Mouse (Mus musculus): ENCODE data around the gene Kremen2. TPM values are rescaled to one million over a fixed set of nuclear protein-coding genes. Genes with fewer than 3 reads are reported as not detected.

Kremen2 gene
- polyA plus RNA-seq (2021; fragmentation: Nextera tagmentation) = 0.60 and 0.85 TPM in 2 replicates
- long read RNA-seq, experiment 1, partial matches to known transcripts = 2 of 4 reads
- long read RNA-seq, experiment 1, other reads (novel, unspliced or antisense) = 2 of 4 reads
- long read RNA-seq, experiment 2, partial matches to known transcripts = 2 of 4 reads
- long read RNA-seq, experiment 2, other reads (novel, unspliced or antisense) = 2 of 4 reads

DNA sequence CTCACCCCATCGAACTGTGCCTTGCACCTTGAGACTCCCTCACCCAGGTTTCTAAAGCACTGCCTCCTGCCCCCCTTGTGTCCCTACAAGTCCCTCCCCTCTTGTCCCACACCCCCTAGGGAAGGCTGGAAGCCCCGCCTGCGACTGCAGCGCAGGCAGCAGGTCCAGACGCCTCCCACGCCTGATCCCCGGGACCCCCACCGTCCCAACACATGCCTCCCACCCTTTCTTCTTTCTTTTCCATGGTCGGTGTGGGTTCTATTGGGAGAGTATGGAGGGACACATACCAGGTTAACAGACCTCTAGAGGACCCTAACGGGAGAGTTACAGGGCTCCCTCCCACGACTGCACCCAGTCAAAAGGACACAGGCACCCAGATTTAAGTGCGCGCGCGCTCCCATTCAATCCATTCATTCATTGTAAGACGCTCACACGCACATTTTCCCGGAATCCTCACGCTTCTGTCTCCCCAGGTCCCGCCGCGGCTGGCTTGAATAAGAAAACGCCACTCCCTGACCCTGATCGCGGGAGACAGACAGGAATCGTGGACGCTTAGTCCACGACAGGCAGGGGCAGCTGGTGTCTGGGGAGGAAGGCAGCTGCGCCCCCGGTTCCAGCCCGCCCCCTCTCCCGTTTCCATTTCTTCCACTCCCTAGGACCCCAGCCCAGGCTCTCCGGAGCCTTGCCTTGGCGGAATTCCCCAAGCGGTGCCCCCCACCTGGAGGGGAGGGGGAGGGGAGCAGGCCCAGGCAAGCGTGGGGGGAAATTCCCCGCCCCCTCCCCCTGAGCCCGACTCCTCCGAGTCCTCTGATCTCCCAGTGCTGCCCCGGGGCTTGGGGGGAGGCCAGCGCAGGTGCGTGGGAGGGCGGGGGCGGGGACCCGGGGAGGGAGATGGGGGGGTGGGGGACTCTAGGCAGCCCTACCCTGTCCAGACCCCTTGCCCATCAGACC lies at the start of gene Kremen2:
Kremen2 (minus strand) TSS at position 533 of the 951 bp plus-strand sequence.

DNA sequence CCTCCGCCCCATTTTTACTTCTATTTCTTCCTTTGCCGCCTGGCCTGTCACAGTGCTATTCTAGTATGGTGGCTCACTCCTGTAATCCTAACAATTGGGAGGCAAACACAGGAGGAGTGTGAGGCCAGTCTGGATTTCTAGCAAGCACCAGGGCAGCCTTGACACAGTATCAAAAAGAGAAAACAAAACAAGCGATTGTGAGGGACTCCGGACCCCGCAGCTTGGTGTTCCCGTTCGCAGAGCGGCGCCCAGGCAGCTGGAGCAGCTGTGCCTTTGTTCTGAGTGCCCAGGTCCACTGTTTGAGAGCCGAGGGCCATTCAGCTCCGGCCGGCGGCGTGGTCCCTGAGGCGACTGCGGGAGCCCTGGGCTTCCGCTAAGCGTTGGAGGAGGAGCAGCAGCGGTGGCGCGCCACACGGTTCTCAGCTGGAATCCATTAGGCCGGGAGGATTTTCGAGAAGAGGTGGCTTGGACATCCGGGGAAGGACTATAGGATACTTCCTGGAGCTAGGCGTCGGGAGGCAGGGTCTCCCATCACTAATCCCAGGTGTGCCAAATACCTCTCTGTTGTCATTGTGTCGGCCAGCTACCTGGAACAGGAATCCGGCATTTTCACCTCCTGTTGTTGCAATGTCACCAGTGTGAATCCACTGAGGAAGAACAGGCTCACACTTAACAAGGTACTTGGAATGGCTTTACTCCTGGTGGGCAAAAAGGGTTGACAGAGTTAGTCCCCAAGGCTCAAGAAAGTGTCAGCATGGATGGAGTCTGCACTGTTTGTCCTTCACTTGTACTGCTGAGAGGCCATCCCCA lies 44.8 kb upstream of the Kremen2 start, which contains the start of gene Srrm2:
Srrm2 (plus strand) TSS at position 264 of the 810 bp plus-strand sequence.

DNA sequence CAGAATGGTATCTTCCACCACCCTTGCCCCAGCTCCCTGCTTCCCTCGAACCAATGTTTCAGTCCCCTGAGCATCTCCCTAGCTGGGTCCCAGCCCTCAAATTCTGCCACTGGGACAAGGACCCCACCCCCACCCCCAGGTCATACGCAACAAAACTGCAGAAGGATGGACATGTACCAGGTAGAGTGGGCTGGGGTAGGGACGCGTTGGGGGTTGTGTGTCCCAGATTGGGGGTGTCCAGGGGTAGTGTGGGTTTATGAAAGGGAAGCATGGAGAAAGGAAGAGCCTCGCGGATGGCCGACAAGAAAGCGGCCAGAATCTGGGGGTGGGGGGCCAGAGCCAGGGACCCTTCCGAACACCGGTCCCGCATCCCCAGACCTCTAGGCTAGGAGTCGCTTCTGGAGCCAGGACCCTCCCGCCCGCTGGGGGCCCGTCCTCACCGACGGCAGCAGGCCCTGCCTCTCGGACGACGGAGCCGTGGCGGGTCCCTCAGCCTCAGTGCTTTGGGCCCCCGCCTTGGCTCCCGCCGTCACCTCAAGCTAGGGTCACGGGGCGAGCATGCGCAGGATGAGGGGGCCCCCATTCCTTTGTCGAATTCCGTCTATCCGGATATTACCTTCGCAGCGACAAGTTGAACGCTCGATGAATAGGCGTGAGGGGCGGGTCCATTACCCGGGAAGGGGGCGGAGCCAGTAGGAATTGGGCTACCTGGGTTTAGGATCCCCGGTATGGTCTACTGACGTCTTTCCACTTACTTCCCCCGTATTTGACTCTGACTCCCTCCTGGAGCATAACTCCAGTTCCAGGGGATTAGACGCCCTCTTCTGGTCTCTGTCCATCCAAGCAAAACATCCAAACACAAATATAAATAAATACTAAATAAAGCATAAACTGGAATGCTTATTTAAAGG lies 40.2 kb upstream of the Kremen2 start, which contains the start of gene Flywch2:
Flywch2 (minus strand) TSS at position 521 of the 911 bp plus-strand sequence.

DNA sequence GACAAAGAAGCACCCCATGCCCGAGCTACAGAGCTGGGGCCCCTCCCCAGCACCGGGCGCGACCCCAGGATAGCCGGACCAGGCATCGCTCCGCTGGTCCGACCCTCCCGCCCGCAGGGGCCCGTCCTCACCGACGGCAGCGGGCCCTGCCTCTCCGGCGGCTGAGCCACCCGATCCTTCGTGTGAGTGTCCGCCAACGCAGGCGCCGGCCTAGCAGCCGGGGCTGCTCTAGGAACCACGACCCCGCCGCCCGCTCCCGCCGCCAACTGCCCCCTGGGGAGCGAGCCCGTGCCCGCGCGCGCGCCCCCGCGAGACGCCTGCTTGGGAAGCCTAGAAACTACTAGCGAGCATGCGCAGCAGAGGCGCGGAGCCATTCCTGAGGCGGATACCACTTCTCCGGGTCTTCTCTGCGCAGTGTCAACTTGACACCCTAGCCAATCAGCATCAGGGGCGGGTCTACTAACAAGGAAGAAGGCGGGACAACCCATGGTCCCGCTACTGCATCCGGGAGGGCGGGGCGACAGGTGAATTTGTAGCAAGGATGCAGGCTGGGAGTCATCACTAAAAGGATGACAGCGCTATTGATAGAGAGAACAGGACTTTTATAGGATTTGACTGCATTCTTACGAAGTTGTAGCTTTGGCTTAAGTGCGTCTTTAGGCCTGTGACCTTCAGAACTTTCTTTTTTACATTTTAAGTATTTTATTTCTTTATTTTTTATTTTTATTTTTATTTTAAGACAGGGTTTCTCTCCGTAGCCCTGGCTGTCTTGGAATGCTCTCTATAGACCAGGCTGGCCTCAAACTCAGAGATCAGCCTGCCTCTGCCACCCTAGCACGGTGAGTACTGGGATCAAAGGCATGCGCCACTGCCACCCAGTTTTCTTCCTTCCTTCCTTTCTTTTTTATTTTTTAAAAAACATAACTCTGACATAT lies 25.9 kb upstream of the Kremen2 start, which contains the start of gene Flywch1:
Flywch1 (minus strand) TSS at position 319 of the 935 bp plus-strand sequence.

DNA sequence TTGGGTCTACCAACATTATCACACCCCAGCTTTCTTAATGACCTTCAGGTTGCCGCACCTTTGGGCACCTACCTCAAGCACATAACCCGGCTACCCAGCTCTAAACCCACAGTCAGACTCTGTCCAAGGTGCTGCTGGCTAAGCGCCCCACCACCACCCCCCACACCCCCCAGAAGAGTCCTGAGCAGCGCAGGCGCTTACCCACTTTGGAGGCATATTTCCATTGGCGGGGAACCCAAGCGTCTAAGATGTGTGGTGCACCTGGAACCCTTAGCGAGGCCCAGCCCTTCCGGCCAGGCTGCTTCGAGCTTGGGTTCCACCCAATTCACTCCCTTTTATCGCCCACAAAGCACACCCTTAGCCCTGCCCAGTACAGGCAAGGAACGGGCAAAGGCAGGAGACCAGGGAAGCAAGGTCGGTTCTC lies 5.0 kb downstream of the Kremen2 start, which contains the start of gene Paqr4:
Paqr4 (minus strand) TSS at position 270 of the 424 bp plus-strand sequence.

DNA sequence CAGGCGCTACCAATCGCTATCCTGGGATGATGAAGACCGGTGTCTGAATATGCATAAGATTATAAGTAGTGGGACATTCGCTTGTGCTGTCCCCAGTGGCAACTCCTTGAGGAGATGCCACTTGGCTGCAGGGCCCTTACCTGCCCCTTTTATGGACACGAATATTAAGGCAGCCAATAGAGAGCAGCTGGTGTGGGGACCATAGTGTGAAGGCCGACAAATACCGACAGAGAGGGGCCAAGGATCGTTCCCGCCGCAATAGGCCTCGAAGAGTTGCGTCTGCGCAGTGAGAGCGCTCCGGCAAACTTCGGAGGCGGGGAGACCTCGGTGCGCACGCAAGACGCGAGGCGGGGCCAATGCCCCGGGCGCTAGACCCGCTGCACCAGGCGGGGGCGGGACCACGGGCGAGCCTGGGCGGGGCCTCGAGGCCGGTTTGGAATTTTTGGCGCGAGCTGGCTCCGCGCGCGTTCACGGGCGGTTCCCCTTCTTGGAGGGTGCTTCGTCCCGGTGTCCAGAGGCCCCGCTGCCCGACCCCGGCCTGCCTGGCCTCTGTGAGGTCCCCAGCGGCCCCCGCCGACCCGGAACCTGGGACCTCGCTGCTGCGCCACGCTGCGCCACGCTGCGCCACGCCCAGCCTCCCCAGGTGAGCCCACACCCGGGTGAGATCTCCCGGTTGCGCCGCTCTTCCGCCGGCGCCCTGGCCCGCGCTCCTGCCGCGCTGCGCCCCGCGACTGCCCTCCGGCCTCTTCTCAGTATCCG lies 19.5 kb downstream of the Kremen2 start, which contains the start of gene Pkmyt1:
Pkmyt1 (plus strand) TSS at position 338 of the 759 bp plus-strand sequence.

DNA sequence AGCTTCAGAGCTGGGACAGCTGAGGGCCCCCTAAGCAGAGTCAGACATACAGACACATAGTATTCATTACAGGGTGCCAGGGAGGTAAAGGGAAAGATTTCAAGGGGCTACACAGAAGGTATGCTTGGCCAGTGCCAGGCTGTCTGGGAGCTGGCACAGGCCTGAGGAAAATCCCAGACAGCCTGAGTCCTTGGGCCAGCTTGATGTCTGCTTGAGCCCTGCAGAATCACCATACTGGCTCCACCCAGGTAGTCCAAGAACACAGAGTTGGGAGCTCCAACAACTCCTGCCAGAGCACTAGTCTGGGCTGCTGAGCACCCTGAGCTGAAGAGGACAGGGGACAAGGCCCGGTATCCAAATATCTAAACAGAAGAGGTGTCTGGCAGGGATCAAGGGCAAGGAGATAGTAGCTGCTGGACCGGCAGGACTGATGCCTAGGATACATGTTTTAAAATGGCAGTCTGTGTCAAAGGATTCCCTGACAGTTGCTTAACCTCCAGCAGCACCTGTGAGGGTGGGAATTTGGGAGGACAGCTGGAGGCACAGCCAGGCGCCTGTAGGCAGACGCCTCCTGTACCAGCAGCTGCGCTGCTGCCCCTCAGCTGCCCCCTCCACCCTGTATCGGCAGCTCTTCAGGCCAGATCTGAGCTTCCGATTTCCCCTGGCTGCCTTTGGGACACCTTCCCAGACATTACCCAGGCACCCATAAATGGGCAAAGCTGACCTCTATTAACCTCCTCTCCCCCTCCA lies 23.1 kb downstream of the Kremen2 start, which contains the start of gene 1520401A03Rik:
1520401A03Rik (minus strand) TSS at position 408 of the 750 bp plus-strand sequence.

Other genes starting within 250 kb of the Kremen2 start
- 8.9 and 9.0 TPM in 2 replicates for gene Zfp213, start 181.6 kb downstream of the Kremen2 start, polyA plus RNA-seq (2021; fragmentation: Nextera tagmentation)
- gene Zfp13, start 146.3 kb downstream of the Kremen2 start, polyA plus RNA-seq (2021; fragmentation: Nextera tagmentation) = 13.2 and 14.6 TPM in 2 replicates
- gene Zscan10, start 145.0 kb downstream of the Kremen2 start, polyA plus RNA-seq (2021; fragmentation: Nextera tagmentation) = 0.08 and 0.20 TPM in 2 replicates
- 0.10 and 0.13 TPM in 2 replicates for gene Mmp25, start 100.6 kb downstream of the Kremen2 start, polyA plus RNA-seq (2021; fragmentation: Nextera tagmentation)
- gene Bicdl2, start 85.3 kb downstream of the Kremen2 start, polyA plus RNA-seq (2021; fragmentation: Nextera tagmentation) = not detected in 2 replicates
- 225 and 235 TPM in 2 replicates for gene Hcfc1r1, start 72.2 kb downstream of the Kremen2 start, polyA plus RNA-seq (2021; fragmentation: Nextera tagmentation)
- 8.1 and 9.0 TPM in 2 replicates for gene Thoc6, start 72.0 kb downstream of the Kremen2 start, polyA plus RNA-seq (2021; fragmentation: Nextera tagmentation)
- gene Tnfrsf12a, start 68.4 kb downstream of the Kremen2 start, polyA plus RNA-seq (2021; fragmentation: Nextera tagmentation) = 3.6 and 6.5 TPM in 2 replicates
- gene Cldn6, start 66.6 kb downstream of the Kremen2 start, polyA plus RNA-seq (2021; fragmentation: Nextera tagmentation) = 0.13 TPM in 1 of 2 replicates, not detected in the other
- gene Cldn9, start 61.8 kb downstream of the Kremen2 start, polyA plus RNA-seq (2021; fragmentation: Nextera tagmentation) = 0.15 and 0.95 TPM in 2 replicates
- gene 1520401A03Rik, start 23.1 kb downstream of the Kremen2 start, polyA plus RNA-seq (2021; fragmentation: Nextera tagmentation) = not detected in 2 replicates
- 1.6 and 2.2 TPM in 2 replicates for gene Pkmyt1, start 19.5 kb downstream of the Kremen2 start, polyA plus RNA-seq (2021; fragmentation: Nextera tagmentation)
- 106 and 116 TPM in 2 replicates for gene Paqr4, start 5.0 kb downstream of the Kremen2 start, polyA plus RNA-seq (2021; fragmentation: Nextera tagmentation)
- gene Flywch1, start 25.8 kb upstream of the Kremen2 start, polyA plus RNA-seq (2021; fragmentation: Nextera tagmentation) = 256 and 293 TPM in 2 replicates
- 22.4 and 25.0 TPM in 2 replicates for gene Flywch2, start 40.2 kb upstream of the Kremen2 start, polyA plus RNA-seq (2021; fragmentation: Nextera tagmentation)
- 297 and 334 TPM in 2 replicates for gene Srrm2, start 44.7 kb upstream of the Kremen2 start, polyA plus RNA-seq (2021; fragmentation: Nextera tagmentation)
- gene Elob, start 83.3 kb upstream of the Kremen2 start, polyA plus RNA-seq (2021; fragmentation: Nextera tagmentation) = 1,710 and 1,770 TPM in 2 replicates
- gene Prss33, start 90.2 kb upstream of the Kremen2 start, polyA plus RNA-seq (2021; fragmentation: Nextera tagmentation) = not detected in 2 replicates
- gene Prss32, start 98.0 kb upstream of the Kremen2 start, polyA plus RNA-seq (2021; fragmentation: Nextera tagmentation) = not detected in 2 replicates
- 0.08 and 0.48 TPM in 2 replicates for gene Prss41, start 98.3 kb upstream of the Kremen2 start, polyA plus RNA-seq (2021; fragmentation: Nextera tagmentation)
- not detected in 2 replicates for gene Prss21, start 122.2 kb upstream of the Kremen2 start, polyA plus RNA-seq (2021; fragmentation: Nextera tagmentation)
- gene Dcpp1, start 135.0 kb upstream of the Kremen2 start, polyA plus RNA-seq (2021; fragmentation: Nextera tagmentation) = 0.25 TPM in 1 of 2 replicates, not detected in the other
- gene Dcpp2, start 135.0 kb upstream of the Kremen2 start, polyA plus RNA-seq (2021; fragmentation: Nextera tagmentation) = not detected in 2 replicates
- not detected in 2 replicates for gene Dcpp3, start 171.6 kb upstream of the Kremen2 start, polyA plus RNA-seq (2021; fragmentation: Nextera tagmentation)
- 0.18 and 0.30 TPM in 2 replicates for gene Sbp, start 195.8 kb upstream of the Kremen2 start, polyA plus RNA-seq (2021; fragmentation: Nextera tagmentation)
- not detected in 2 replicates for gene Sbpl, start 209.4 kb upstream of the Kremen2 start, polyA plus RNA-seq (2021; fragmentation: Nextera tagmentation)
- gene Prss30, start 234.7 kb upstream of the Kremen2 start, polyA plus RNA-seq (2021; fragmentation: Nextera tagmentation) = 0.21 and 0.34 TPM in 2 replicates

All from layer of hippocampus, adult 6 months (tissue).